Mouse (Mus musculus) cerebellum, adult 2 months (tissue): ENCODE results near the gene Wdfy3. TPM values are rescaled to one million over a fixed set of nuclear protein-coding genes. Genes with fewer than 3 reads are reported as not detected.
"Not testable (repeated sequence)": the region's sequence is repeated elsewhere in the genome, so short reads cannot be mapped to it uniquely, and the experiment has no call there.

Experiments
- DNase-seq, 2 experiments: peaks; one replicate each; pipeline ENCODE4 v3.0.0; 2021
- H3K27ac ChIP-seq: fragments of 200-500 bp; 2 replicates; pipeline ENCODE4 v1.5.1; 2012; ENCODE audit warnings: low read length, control low read depth, inconsistent platforms; ENCODE audit not compliant: insufficient read depth
- H3K27me3 ChIP-seq: fragments of 200-500 bp; 2 replicates; pipeline ENCODE4 v1.6.1; 2012; ENCODE audit warnings: inconsistent platforms, mild to moderate bottlenecking, low read length, moderate library complexity; ENCODE audit not compliant: control insufficient read depth, insufficient read depth
- H3K4me1 ChIP-seq: fragments of 200-500 bp; 2 replicates; pipeline ENCODE4 v1.6.1; 2011; ENCODE audit warnings: low read length; ENCODE audit not compliant: control insufficient read depth, insufficient read depth
- H3K4me3 ChIP-seq: fragments of 200-500 bp; replicated peaks from 2 replicates; pipeline ENCODE3; 2011; ENCODE audit warnings: mild to moderate bottlenecking, low read depth, low read length, control low read depth; ENCODE audit not compliant: insufficient read depth
- CTCF ChIP-seq: fragments of 200-500 bp; IDR thresholded peaks from 2 replicates; pipeline ENCODE4 v1.5.1; 2011; ENCODE audit warnings: low read depth, mild to moderate bottlenecking, control low read depth, low read length, moderate library complexity, borderline replicate concordance; ENCODE audit not compliant: insufficient read depth
- POLR2A ChIP-seq: fragments of 200-500 bp; IDR thresholded peaks from 2 replicates; pipeline ENCODE4 v1.6.1; 2011; ENCODE audit warnings: low read length, control low read depth, borderline replicate concordance; ENCODE audit not compliant: insufficient read depth
- WGBS: fragments of 180-500 bp; shearing (Covaris S2); methylation state at CpG from one replicate; pipeline ENCODE4 v1.1.7; 2018; 5-methylcytosine and 5-hydroxymethylcytosine counted together
- polyA plus RNA-seq: library from polyadenylated mRNA; depleted of rRNA; stranded (reverse); fragments of >200 nt; gene quantifications from 2 replicates; pipeline ENCODE4 v1.2.3, GENCODE M21; 2012; rRNA removed

Wdfy3 gene
- 75.4 and 79.7 TPM in 2 replicates for polyA plus RNA-seq

GRCm38 (mm10) chr5:102069767-102070413, at the start of gene Wdfy3:
Gene Wdfy3, minus strand, starts transcription at chr5:102069921.
- H3K27me3 ChIP-seq = no peaks in the 10 kb centered on the region
- DNase-seq = peak; percentile 93
- WGBS = 1% methylated on average over 59 of the region's 62 CpGs
- H3K27ac ChIP-seq = peak within 1 kb of the TSS; percentile 95
- TF ChIP-seq POLR2A (peak; percentile 74), CTCF (no peak)
- peaks cover 3% of the 10 kb centered on the region; the same call in 1 of the 2 replicates for H3K4me1 ChIP-seq
- H3K4me3 ChIP-seq = peak within 1 kb of the TSS; percentile 88

GRCm38 (mm10) chr5:102113009-102113408, 43.3 kb upstream of the Wdfy3 start:
- Histone ChIP-seq H3K27ac (no peak overlapping the region), H3K4me3 (no peak overlapping the region), H3K4me1 (peaks cover 3% of the 10 kb centered on the region; the same call in 1 of the 2 replicates), H3K27me3 (no peaks in the 10 kb centered on the region)
- DNase-seq = no peak
- 73% methylated on average over 14 of the region's 14 CpGs for WGBS
- no peak for TF ChIP-seq POLR2A
- no peak for TF ChIP-seq CTCF

- H3K27me3 ChIP-seq = no peaks in the 10 kb centered on the region
- no peak overlapping the region for H3K4me3 ChIP-seq
- peaks cover 3% of the 10 kb centered on the region; the same call in 1 of the 2 replicates for H3K4me1 ChIP-seq
- H3K27ac ChIP-seq = no peak overlapping the region
- 60% methylated on average over 7 of the region's 7 CpGs for WGBS
- no peak for DNase-seq
- TF ChIP-seq POLR2A (no peak), CTCF (no peak)
These were observed 42.3 kb upstream of the Wdfy3 start for GRCm38 (mm10) chr5:102112034-102112433.

- Histone ChIP-seq H3K4me3 (no peak overlapping the region), H3K27ac (no peak overlapping the region), H3K27me3 (no peaks in the 10 kb centered on the region), H3K4me1 (peaks cover 11% of the 10 kb centered on the region)
- DNase-seq = peak in 1 of 2 experiments; percentile 36
- WGBS = 43% methylated on average over 7 of the region's 7 CpGs
- TF ChIP-seq CTCF (no peak), POLR2A (no peak)
These were observed 40.3 kb upstream of the Wdfy3 start for GRCm38 (mm10) chr5:102110031-102110430.

- TF ChIP-seq CTCF = no peak
- TF ChIP-seq POLR2A = no peak
- DNase-seq = peak in 1 of 2 experiments; percentile 67
- WGBS = 7% methylated on average over 3 of the region's 3 CpGs
- H3K4me1 ChIP-seq = peaks cover 18% of the 10 kb centered on the region
- no peak overlapping the region for H3K27ac ChIP-seq
- H3K4me3 ChIP-seq = no peak overlapping the region
- H3K27me3 ChIP-seq = no peaks in the 10 kb centered on the region
These were observed 36.2 kb upstream of the Wdfy3 start for GRCm38 (mm10) chr5:102105919-102106318.

- peaks cover 15% of the 10 kb centered on the region for H3K4me1 ChIP-seq
- not testable (repeated sequence) for H3K27me3 ChIP-seq, DNase-seq, H3K27ac ChIP-seq, H3K4me3 ChIP-seq
- 95% methylated on average over 1 of the region's 1 CpGs for WGBS
These were observed 32.1 kb upstream of the Wdfy3 start for GRCm38 (mm10) chr5:102101815-102102214.

- H3K27me3 ChIP-seq = no peaks in the 10 kb centered on the region
- TF ChIP-seq CTCF (no peak), POLR2A (no peak)
- WGBS = 64% methylated on average over 21 of the region's 21 CpGs
- DNase-seq = no peak
- H3K4me3 ChIP-seq = no peak overlapping the region
- peaks cover 10% of the 10 kb centered on the region for H3K4me1 ChIP-seq
- no peak overlapping the region for H3K27ac ChIP-seq
These were observed 30.8 kb upstream of the Wdfy3 start for GRCm38 (mm10) chr5:102100246-102101241.
